Mouse (Mus musculus): ENCODE results near the gene Nsf.
"Not testable (repeated sequence)": the region's sequence is repeated elsewhere in the genome, so short reads cannot be mapped to it uniquely, and the experiment has no call there.

Gene Nsf

GRCm38 (mm10) chr11:103896056-103896455, 57.8 kb downstream of the Nsf start:
- DNase-seq (ENCODE audit: low read depth, low spot score) = no peak

GRCm38 (mm10) chr11:103892831-103893230, 61.0 kb downstream of the Nsf start:
- DNase-seq (ENCODE audit: low read depth, low spot score) = no peak

GRCm38 (mm10) chr11:103891781-103892180, 62.1 kb downstream of the Nsf start:
- DNase-seq (ENCODE audit: low read depth, low spot score) = no peak

GRCm38 (mm10) chr11:103890337-103891186, 63.3 kb downstream of the Nsf start:
- no peak for DNase-seq (ENCODE audit: low read depth, low spot score)

- no peak for DNase-seq (ENCODE audit: low read depth, low spot score)
These were observed 66.0 kb downstream of the Nsf start for GRCm38 (mm10) chr11:103887724-103888410.

GRCm38 (mm10) chr11:103884749-103885383, 69.0 kb downstream of the Nsf start:
- no peak for DNase-seq (ENCODE audit: low read depth, low spot score)

- DNase-seq (ENCODE audit: low read depth, low spot score) = no peak
These were observed 70.1 kb downstream of the Nsf start for GRCm38 (mm10) chr11:103883793-103884192.

GRCm38 (mm10) chr11:103879476-103879875, 74.4 kb downstream of the Nsf start:
- not testable (repeated sequence) for DNase-seq (ENCODE audit: low read depth, low spot score)

GRCm38 (mm10) chr11:103878441-103878840, 75.4 kb downstream of the Nsf start:
- no peak for DNase-seq (ENCODE audit: low read depth, low spot score)

- no peak for DNase-seq (ENCODE audit: low read depth, low spot score)
These were observed 83.5 kb downstream of the Nsf start for GRCm38 (mm10) chr11:103870352-103870751.

- no peak for DNase-seq (ENCODE audit: low read depth, low spot score)
These were observed 86.2 kb downstream of the Nsf start for GRCm38 (mm10) chr11:103867702-103868101.

- no peak for DNase-seq (ENCODE audit: low read depth, low spot score)
These were observed 88.5 kb downstream of the Nsf start for GRCm38 (mm10) chr11:103865346-103865745.

- DNase-seq (ENCODE audit: low read depth, low spot score) = no peak
These were observed 89.4 kb downstream of the Nsf start for GRCm38 (mm10) chr11:103864486-103864885.

GRCm38 (mm10) chr11:103862951-103863350, 90.9 kb downstream of the Nsf start:
- DNase-seq (ENCODE audit: low read depth, low spot score) = no peak

- no peak for DNase-seq (ENCODE audit: low read depth, low spot score)
These were observed 93.8 kb downstream of the Nsf start for GRCm38 (mm10) chr11:103859933-103860610.

- no peak for DNase-seq (ENCODE audit: low read depth, low spot score)
These were observed 95.1 kb downstream of the Nsf start for GRCm38 (mm10) chr11:103858760-103859159.

- DNase-seq (ENCODE audit: low read depth, low spot score) = no peak
These were observed 97.2 kb downstream of the Nsf start for GRCm38 (mm10) chr11:103856641-103857040.

GRCm38 (mm10) chr11:103854294-103854693, 99.6 kb downstream of the Nsf start:
- no peak for DNase-seq (ENCODE audit: low read depth, low spot score)

- no peak for DNase-seq (ENCODE audit: low read depth, low spot score)
These were observed 100.5 kb downstream of the Nsf start for GRCm38 (mm10) chr11:103853284-103853920.

GRCm38 (mm10) chr11:103852590-103853283, 101.1 kb downstream of the Nsf start:
- DNase-seq (ENCODE audit: low read depth, low spot score) = no peak

- DNase-seq (ENCODE audit: low read depth, low spot score) = no peak
These were observed 105.6 kb downstream of the Nsf start for GRCm38 (mm10) chr11:103848287-103848686.

Data from WW6 (cell line).